Mouse (Mus musculus) brain, adult 2 months (tissue): ENCODE data around the gene Nsun6.

Experiments used
- DNase-seq: peaks from one replicate; pipeline ENCODE4 v3.0.0; 2011; ENCODE audit warnings: low read depth, low spot score

Nsun6 gene

DNA sequence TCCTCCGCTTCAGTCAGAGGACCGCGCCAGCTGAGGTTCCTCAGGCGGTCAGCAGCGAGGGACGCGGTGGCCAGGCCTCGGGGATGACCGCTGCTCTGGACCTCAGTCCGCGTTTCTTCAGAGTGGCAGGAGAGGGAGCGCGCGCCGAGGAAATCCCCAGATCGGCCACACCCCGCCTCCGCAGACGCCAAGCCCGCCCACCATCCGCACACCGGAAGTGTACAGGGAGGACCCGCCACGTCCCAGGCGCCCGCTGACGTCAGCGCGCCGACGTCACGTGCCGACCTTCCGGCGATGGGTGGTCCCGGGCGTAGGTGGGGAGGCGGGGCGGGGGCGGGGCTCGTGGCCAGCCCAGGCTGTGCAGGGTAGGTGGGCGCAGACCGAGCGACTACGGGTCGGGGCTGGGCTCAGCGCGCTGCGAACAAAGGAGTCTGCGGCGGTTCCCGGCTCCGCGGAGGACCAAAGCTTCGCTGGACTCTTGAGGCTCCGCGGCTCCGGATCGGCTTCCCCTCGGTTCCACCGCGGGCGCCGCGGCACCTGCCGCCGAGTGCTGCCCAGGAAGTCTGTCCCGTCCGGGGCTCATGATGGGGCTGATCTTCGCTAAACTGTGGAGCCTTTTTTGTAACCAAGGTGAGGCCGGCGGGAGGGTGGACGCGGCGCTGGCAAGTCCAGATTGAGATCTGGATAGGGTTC lies at the start of gene Nsun6:
Gene Nsun6, minus strand, starts transcription at position 125 of the 693 bp plus-strand sequence.
- DNase-seq, result peak; percentile 98

DNA sequence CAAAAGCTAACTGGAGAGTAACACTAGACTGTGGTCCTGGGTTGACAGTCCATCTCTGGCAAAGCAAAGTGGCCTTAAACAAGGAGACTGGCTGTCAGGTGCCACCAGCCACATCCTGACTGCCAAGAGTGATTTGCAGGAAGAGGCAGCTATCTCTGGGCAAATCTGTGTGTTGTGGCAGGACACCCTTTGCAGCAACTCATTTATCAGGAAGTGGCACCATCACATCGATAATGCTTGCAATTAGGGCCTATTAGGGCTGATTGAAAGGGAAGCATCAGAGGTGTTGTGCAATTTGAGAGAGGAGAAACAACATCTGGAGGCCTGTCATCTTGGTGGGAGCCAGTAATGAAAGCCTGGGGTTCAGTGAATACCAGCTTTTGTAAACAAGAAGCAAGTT lies 49.5 kb upstream of the Nsun6 start:
- no peak for DNase-seq

GRCm38 (mm10) chr2:15096514-15097090 lies 41.7 kb upstream of the Nsun6 start:
- DNase-seq, result peak; percentile 55

- DNase-seq, result no peak
Measured at GRCm38 (mm10) chr2:15087308-15087707, 32.4 kb upstream of the Nsun6 start.

DNA sequence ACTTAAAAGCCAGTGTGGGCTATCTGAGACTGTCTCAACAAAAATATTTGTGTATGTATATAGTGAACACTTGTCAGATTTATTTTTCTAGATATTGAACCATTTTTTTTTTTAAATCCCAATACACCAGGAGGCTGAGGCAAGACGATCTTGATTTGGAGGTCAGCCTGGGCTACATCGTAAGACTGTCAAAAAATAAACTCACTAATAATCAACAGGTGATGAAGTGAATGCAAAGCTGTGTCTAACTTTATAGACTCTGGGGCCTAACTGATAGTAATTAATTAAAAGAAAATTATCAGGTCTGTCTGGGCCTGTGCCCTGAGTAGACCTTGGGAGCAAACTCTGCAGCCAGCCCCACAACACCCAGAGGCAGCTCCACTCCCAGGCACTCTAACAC lies 28.8 kb upstream of the Nsun6 start:
- no peak for DNase-seq

GRCm38 (mm10) chr2:15067091-15067490 lies 12.2 kb upstream of the Nsun6 start:
- DNase-seq, result no peak

DNA sequence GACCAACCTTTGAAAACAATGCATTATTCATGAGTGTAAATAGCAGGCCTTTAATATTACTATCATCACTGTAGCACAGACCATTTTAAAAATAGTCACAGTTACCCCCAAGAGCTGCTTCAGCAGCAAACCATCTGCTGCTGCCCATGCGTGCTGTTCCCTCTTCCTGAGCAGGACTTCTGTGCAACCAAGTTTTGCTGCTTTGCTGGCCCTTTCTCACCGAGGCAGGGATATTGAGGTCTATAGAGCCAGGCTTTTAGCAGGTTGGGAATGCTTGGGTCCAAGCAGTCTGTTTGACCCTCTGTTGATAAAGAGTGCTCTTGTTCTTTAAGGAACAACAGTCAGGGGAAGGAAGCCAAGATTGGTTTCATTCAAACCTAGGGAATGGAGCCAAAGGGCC lies 10.6 kb upstream of the Nsun6 start:
- peak; percentile 65 for DNase-seq

GRCm38 (mm10) chr2:15064380-15065269 lies 9.8 kb upstream of the Nsun6 start:
- no peak for DNase-seq

DNA sequence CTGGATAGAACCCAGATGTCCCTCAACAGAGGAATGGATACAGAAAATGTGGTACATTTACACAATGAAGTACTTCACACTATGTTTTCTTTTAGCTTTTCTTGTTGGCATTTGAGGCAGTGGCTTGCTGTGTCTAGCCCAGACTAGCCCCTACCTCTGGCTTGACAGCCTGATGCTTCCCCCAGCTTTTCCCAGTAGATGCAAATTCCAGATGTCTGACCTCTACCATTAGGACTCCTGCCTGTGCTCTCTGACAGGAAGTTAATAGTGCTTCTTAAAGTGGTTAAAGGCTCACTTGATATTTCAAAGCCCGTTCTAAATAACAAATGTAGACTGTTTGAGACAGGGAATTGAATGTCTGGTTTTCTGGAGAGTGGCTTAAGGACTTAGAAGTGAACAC lies 8.9 kb upstream of the Nsun6 start:
- no peak for DNase-seq

DNA sequence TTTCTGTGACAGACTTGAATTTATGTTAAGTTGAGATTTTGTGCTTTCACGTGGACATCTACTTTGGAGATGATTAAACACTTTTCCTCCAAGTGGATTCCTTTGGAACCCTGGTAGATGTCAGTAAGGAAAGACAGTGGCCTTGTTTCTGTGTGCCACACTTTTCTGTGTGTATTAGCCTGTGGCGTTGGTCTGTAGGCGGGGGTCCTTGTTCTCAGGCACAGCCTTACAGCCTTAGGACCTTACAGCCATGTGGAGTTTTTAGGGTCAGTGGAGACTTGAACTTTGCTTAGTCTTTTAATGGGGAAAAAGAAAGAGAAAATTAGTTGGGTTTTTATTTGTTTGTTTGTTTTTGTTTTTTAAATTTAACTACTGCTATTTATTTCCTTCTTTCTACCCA lies 6.0 kb upstream of the Nsun6 start:
- DNase-seq, result no peak

- no peak for DNase-seq
Measured at GRCm38 (mm10) chr2:15058227-15058626, 3.4 kb upstream of the Nsun6 start.

- peak; percentile 39 for DNase-seq
Measured at GRCm38 (mm10) chr2:15055741-15056151, 877 bp upstream of the Nsun6 start.

DNA sequence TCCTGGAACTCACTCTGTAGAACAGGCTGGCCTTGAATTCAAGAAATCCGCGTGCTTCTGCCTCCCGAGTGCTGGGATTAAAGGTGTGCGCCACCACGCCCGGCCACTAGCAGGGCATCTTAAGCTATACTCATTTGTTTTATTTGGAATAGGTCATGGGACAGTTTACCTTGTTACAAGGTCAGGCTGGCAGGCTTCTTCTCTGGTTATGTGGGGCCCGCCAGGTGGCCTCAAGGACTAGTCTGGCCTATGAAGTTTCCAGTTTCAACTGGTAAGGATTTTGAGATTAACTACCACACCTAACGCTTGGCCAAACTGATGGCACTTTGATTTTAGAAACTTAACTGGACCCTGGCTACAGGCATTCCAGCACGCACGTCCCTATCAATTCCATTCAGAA lies 373 bp downstream of the Nsun6 start:
- no peak for DNase-seq

GRCm38 (mm10) chr2:15049117-15049873 lies 5.6 kb downstream of the Nsun6 start, which contains the start of gene Arl5b:
Gene Arl5b, plus strand, starts transcription at chr2:15049395.
- peak; percentile 99 for DNase-seq

GRCm38 (mm10) chr2:15040326-15040725 lies 14.5 kb downstream of the Nsun6 start:
- DNase-seq, result peak; percentile 52

- DNase-seq, result no peak
Measured at GRCm38 (mm10) chr2:15038705-15039104, 16.2 kb downstream of the Nsun6 start.

DNA sequence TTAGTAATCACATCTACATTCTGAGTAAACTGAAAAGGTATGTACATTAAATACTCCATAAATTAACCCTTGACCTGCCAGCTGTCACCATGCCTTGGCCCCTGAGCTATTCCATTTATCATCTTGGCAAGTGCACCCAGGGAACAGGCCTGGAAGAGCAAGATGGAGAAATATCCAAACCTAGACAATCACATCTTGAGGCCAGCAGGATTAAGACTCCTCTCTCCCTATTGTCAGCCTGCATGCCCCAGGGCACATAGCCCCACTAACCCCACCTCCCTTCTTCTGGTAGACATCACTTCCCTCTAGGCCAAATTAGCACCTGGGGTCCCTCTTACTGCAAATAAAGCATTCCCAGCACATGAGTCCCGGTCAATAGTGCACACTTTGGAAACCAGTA lies 27.1 kb downstream of the Nsun6 start:
- DNase-seq, result no peak

DNA sequence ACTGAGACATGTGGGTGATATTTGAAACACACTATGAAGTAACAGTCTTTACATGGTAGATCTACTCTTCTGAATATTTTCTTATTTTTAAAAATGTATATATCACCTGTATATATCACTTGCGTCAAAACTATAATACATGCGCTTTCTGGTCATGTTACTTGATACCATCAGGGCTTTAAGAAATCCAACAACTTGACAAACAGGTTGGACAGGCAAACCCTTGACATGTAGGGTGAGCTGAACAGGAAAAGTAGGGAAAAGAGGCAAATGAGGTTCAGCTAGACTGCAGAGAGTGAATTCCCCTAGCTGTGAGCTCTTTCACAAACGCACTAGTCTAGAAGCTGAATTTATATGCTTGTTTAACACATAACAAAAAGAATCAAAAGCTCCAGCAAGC lies 28.1 kb downstream of the Nsun6 start:
- DNase-seq, result no peak

DNA sequence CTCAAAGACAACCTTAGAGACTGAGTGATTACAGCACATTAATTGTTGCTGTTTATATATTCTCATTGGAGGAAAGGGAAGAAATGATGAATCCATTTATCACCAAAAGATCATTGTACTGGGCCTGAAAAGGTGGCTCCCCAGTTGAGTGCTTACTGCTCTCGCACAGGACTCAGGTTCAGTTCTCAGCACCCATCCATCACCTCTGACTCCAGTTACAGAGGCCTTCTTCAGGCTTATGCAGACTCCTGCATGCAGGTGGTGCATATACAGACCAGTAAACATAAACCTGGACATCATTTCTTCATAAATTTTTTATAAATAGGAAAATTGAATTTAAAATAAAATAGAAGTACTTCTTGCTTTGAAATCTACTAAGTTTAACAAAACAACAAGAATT lies 46.8 kb downstream of the Nsun6 start:
- no peak for DNase-seq

DNA sequence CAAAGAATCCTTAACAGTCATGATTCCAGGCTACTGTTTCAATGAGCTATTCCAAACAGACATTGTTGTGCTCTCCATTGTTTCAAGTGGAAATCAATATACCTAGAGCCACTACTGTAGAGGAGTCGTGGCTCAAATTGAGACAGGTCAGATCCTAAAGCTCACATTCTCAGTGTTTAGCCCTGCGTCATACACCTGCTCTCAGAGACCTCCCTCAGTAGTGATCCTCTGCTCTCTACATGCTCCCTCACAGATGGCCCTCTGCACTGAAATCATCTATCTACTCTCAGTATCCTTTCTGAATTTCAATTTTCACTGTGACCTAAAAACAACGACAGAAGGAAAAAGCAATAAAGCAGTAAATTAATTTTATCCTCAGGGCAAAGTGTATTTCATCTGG lies 47.3 kb downstream of the Nsun6 start:
- no peak for DNase-seq

GRCm38 (mm10) chr2:14997836-14998235 lies 57.0 kb downstream of the Nsun6 start:
- no peak for DNase-seq

DNA sequence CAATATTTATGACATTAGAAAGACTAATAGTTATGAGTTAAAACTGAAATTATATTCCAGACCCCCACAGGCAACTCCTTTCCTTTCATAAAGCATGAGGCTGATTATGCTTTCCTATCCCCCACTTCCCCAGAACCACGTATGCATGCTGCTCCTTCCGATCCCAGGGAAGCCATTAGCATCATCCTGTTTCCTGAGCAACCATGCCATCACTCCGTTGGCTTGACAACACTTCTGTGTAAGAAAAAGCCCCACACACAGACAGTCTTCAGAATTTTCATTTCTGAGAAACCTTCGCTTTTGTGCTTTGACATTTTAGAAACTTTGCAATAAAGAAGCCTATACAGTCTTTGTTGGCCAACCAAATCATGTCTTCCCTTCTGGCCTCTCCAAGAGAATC lies 58.8 kb downstream of the Nsun6 start:
- peak; percentile 51 for DNase-seq
